Mouse (Mus musculus) E14TG2a.4 (cell line): ENCODE measurements around the gene Zfp688.
"Not testable (repeated sequence)": the region's sequence is repeated elsewhere in the genome, so short reads cannot be mapped to it uniquely, and the experiment has no call there.

Source experiments
- H3K27me3 ChIP-seq: 2 replicates; pipeline ENCODE4 v1.6.1; 2014; ENCODE audit warnings: low read length, control low read depth; ENCODE audit not compliant: insufficient read depth
- H3K36me3 ChIP-seq: 2 replicates; pipeline ENCODE4 v1.6.1; 2014; ENCODE audit warnings: low read length, control low read depth; ENCODE audit not compliant: insufficient read depth
- H3K4me1 ChIP-seq: replicated peaks from 2 replicates; pipeline ENCODE4 v1.6.1; 2014; ENCODE audit warnings: low read depth, low read length, control low read depth
- H3K4me3 ChIP-seq: replicated peaks from 2 replicates; pipeline ENCODE4 v1.5.1; 2014; ENCODE audit warnings: mild to moderate bottlenecking, low read length
- H3K9me3 ChIP-seq: 2 replicates; pipeline ENCODE4 v1.6.1; 2014; ENCODE audit warnings: low read length, control low read depth
- CTCF ChIP-seq: conservative IDR thresholded peaks from 2 replicates; pipeline ENCODE4 v1.5.1; 2014; ENCODE audit warnings: low read length
- NANOG ChIP-seq: IDR thresholded peaks from 2 replicates; pipeline ENCODE4 v1.6.1; 2014; ENCODE audit warnings: borderline replicate concordance, low read length, mixed read lengths
- POU5F1 ChIP-seq: IDR thresholded peaks from 2 replicates; pipeline ENCODE4 v1.6.1; 2014; ENCODE audit warnings: low read length, borderline replicate concordance

Zfp688 gene

DNA sequence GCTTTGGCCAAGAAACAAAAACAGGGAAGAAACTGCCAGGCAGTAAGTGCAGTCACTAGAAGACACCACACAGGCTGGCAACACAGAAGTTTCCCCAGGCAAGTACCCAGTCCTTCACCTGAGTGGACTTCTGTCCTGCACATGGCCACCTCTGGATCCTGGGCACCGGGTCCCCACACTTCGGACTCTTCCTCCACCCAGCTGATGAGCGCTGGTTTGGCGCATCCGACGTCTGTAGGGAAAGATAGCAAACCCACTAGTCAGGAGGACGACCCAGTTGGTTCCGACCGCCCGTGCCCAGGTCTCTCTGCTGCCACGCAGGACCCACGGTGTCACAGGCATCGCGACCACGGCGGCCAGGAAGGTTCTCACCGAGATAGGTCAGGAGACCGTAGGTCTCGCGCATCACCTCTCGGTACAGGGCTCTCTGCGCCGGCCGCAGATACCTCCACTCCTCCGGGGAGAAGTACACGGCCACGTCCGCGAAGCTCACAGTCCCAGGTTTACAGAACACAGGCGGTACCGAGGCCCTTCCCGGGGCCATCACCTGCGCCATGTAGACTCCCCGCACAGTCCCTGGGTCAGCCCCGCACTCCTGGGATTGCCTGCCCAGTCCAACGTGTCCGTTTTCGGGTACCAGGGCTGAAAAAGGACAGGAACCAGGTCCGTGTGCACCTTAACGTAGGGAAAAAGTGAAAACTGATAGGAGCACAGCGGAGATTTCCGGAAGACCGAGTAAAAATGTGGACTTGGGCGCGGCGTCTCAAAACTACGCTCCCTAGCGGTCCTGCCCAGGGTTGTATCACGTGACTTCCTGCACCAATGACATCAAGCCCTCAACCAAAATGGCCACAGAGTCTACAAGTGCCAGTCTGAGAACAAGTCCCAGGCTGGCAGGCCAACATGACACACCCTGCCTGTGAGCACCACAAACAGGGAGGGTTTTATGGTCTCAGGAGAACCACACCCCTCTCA, 46.3 kb downstream of the Zfp688 start, which contains the start of gene Zfp747:
Zfp747 (minus strand) TSS at position 780 of the 975 bp plus-strand sequence.
- TF ChIP-seq CTCF, result peak; percentile 23
- not testable (repeated sequence) for H3K27me3 ChIP-seq

GRCm38 (mm10) chr7:127371870-127372269, 50.0 kb downstream of the Zfp688 start:
- H3K4me3 ChIP-seq, H3K27me3 ChIP-seq, H3K9me3 ChIP-seq: not testable (repeated sequence)
- Histone ChIP-seq H3K4me1 (peaks cover 27% of the 10 kb centered on the region), H3K36me3 (peaks cover 20% of the 10 kb centered on the region)
- TF ChIP-seq CTCF, result peak; percentile 45

More for the DNA sequence above, 46.3 kb downstream of the Zfp688 start, which contains the start of gene Zfp747:
- Histone ChIP-seq H3K4me3 (peak within 1 kb of the TSS; percentile 91), H3K36me3 (peaks cover 20% of the 10 kb centered on the region), H3K4me1 (peaks cover 20% of the 10 kb centered on the region)
- H3K9me3 ChIP-seq, result not testable (repeated sequence)

DNA sequence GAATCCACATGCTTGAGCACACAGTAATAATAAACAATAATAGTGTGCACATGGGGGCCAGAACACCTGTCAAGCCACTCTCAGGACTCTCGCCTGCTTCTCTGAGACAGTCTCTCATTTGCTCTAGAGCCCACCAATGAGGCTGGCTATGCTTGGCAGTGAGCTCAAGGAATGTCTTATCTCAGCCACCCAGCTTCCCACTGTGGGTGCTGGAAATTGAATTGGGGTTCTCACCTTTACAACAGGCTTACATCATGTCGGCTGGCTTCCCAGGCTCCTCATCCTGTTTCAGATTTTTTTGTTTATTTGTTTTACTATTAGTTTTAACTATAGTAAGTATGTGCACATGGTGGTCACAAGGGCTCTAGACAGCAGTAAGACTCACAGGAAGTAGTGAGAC, 50.7 kb downstream of the Zfp688 start:
- Histone ChIP-seq H3K36me3 (peaks cover 20% of the 10 kb centered on the region), H3K4me1 (peaks cover 27% of the 10 kb centered on the region), H3K4me3 (no peak overlapping the region), H3K27me3 (no peaks in the 10 kb centered on the region), H3K9me3 (no peaks in the 10 kb centered on the region)
- TF ChIP-seq NANOG, result no peak
- TF ChIP-seq POU5F1, result no peak
